Comparison of ENCODE assay signal across 19 mouse cellular contexts in genomic region chr2:21202754-21203153, GRCm38 (mm10). TPM values are rescaled to one million over a fixed set of nuclear protein-coding genes. Genes with fewer than 3 reads are reported as not detected.
DNase-seq lines count a peak whose midpoint lies in the region; ATAC-seq and TF ChIP-seq lines count a peak whose summit lies in the region.
"Had no signal": no experiment of that assay in that cellular context is flagged by ENCODE, and none has a peak within 500 bp of the region (broad histone marks: within the 10 kb centered on the region; RNA-seq: fewer than 3 reads in every experiment).

No protein-coding gene starts in this region.

- H3K4me1 ChIP-seq in heart, embryonic 10.5 days = no peaks in the 10 kb centered on the region
- H3K4me1 ChIP-seq in heart, postnatal 0 days (ENCODE audit: control insufficient read depth, insufficient read depth) = peaks cover 26% of the 10 kb centered on the region

- no peak overlapping the region for H3K4me2 ChIP-seq in heart, postnatal 0 days (ENCODE audit: low read depth, low read length)
- H3K4me2 ChIP-seq: embryonic facial prominence, embryonic 13.5 days; hindbrain, embryonic 14.5 days; limb, embryonic 12.5 days; liver, embryonic 15.5 days; midbrain, embryonic 12.5 days had no signal

- H3K9me3 ChIP-seq in heart, embryonic 10.5 days = no peaks in the 10 kb centered on the region
- H3K9me3 ChIP-seq in heart, postnatal 0 days (replicated peaks; ENCODE audit: control insufficient read depth, low read length) = no peaks in the 10 kb centered on the region
- H3K9me3 ChIP-seq: embryonic facial prominence, embryonic 13.5 days; forebrain, embryonic 10.5 days; limb, embryonic 12.5 days; liver, embryonic 15.5 days; midbrain, embryonic 12.5 days had no signal

- H3K9ac ChIP-seq in heart, postnatal 0 days (replicated peaks; ENCODE audit: low read depth, low read length) = no peak overlapping the region
- H3K9ac ChIP-seq: embryonic facial prominence, embryonic 13.5 days; hindbrain, embryonic 14.5 days; limb, embryonic 12.5 days; liver, embryonic 15.5 days; midbrain, embryonic 12.5 days had no signal

- DNase-seq in heart, adult 18-20 months = peak; percentile 57 to 64
- DNase-seq in heart, embryonic 10.5 days (ENCODE audit: low spot score) = no peak
- peak; percentile 17 for DNase-seq in right cerebral cortex, adult 18-20 months
- DNase-seq in right cerebral cortex, postnatal 14 days = no peak
- peak; percentile 79 for DNase-seq in heart, postnatal 0 days (ENCODE audit: low spot score)
- DNase-seq in gastrocnemius, postnatal 4 days (ENCODE audit: low spot score in 2 of 2) = no peak
- DNase-seq in frontal cortex, postnatal 10 days (ENCODE audit: low spot score in 2 of 2) = no peak
- DNase-seq: adrenal gland, postnatal 25 days; kidney, adult 11 months; kidney, postnatal 14 days; lung, postnatal 14 days; thymus, postnatal 36 days had no signal

- H3K27me3 ChIP-seq in heart, embryonic 10.5 days (ENCODE audit: insufficient read depth, poor library complexity, severe bottlenecking) = no peaks in the 10 kb centered on the region
- no peaks in the 10 kb centered on the region for H3K27me3 ChIP-seq in heart, postnatal 0 days (ENCODE audit: control insufficient read depth, insufficient read depth, low read length)
- H3K27me3 ChIP-seq: embryonic facial prominence, embryonic 13.5 days; limb, embryonic 12.5 days; liver, embryonic 15.5 days; midbrain, embryonic 12.5 days had no signal

- no peak overlapping the region for H3K4me3 ChIP-seq in heart, embryonic 10.5 days
- no peak overlapping the region for H3K4me3 ChIP-seq in heart, postnatal 0 days (ENCODE audit: low read depth, low read length)
- H3K4me3 ChIP-seq: embryonic facial prominence, embryonic 13.5 days; forebrain, embryonic 10.5 days; limb, embryonic 12.5 days; liver, embryonic 15.5 days; midbrain, embryonic 12.5 days had no signal

- H3K27ac ChIP-seq in heart, embryonic 10.5 days = no peak overlapping the region
- peak overlapping the region; percentile 20; the same call in 1 of the 2 replicates for H3K27ac ChIP-seq in heart, postnatal 0 days (ENCODE audit: low read depth)
- H3K27ac ChIP-seq: embryonic facial prominence, embryonic 13.5 days; forebrain, embryonic 10.5 days; hindbrain, embryonic 14.5 days; limb, embryonic 12.5 days; liver, embryonic 15.5 days; midbrain, embryonic 12.5 days; stomach, postnatal 0 days had no signal

- ATAC-seq in heart, postnatal 0 days (ENCODE audit: insufficient read depth, low read depth) = no peak

- no peaks in the 10 kb centered on the region for H3K36me3 ChIP-seq in heart, embryonic 10.5 days
- no peaks in the 10 kb centered on the region for H3K36me3 ChIP-seq in heart, postnatal 0 days (replicated peaks; ENCODE audit: control insufficient read depth, insufficient read depth, low read length)
- H3K36me3 ChIP-seq: embryonic facial prominence, embryonic 13.5 days; forebrain, embryonic 10.5 days; limb, embryonic 12.5 days; liver, embryonic 15.5 days; midbrain, embryonic 12.5 days had no signal

- WGBS in heart, embryonic 10.5 days = 73% methylated on average over 2 of the region's 2 CpGs
- WGBS in heart, postnatal 0 days = 26% methylated on average over 2 of the region's 2 CpGs

- no peak for TF ChIP-seq CTCF in heart, postnatal 0 days (IDR thresholded peaks at IDR 0.05; ENCODE audit: low read depth)

- no peak for TF ChIP-seq EP300 in heart, postnatal 0 days (IDR thresholded peaks at IDR 0.05; ENCODE audit: low read depth)

RNA-seq across cellular contexts. Expression of gene Enkur, which starts 2.4 kb away (rescaled TPM):
- total RNA-seq in heart, adult 18-20 months (2021) = under 1 TPM; 0.37 to 0.87 TPM
- 2.3 and 2.9 TPM in 2 replicates for polyA plus RNA-seq in heart, embryonic 10.5 days (2016; fragmentation: Nextera tagmentation; extraction: Ambion mirVana)
- total RNA-seq in heart, postnatal 0 days (2014; rRNA removed; ENCODE audit: low replicate concordance) = 1.1 TPM in 1 of 2 replicates, not detected in the other
- polyA plus RNA-seq in heart, postnatal 0 days (2015; fragmentation: Nextera tagmentation; extraction: Ambion mirVana) = 3.8 and 4.8 TPM in 2 replicates
- 1 to 10 TPM; 6.5 to 7.9 TPM for total RNA-seq in gastrocnemius, postnatal 4 days (2021)
- polyA plus RNA-seq: limb, embryonic 12.5 days; liver, embryonic 15.5 days had no signal

RNA-seq across cellular contexts. Expression of gene Thnsl1, which starts 2.8 kb away (rescaled TPM):
- 1 to 10 TPM; 7.5 to 8.8 TPM for total RNA-seq in heart, adult 18-20 months (2021)
- polyA plus RNA-seq in heart, embryonic 10.5 days (2016; fragmentation: Nextera tagmentation; extraction: Ambion mirVana) = 9.1 and 9.2 TPM in 2 replicates
- total RNA-seq in heart, postnatal 0 days (2014; rRNA removed; ENCODE audit: low replicate concordance) = 2.7 and 5.8 TPM in 2 replicates
- polyA plus RNA-seq in heart, postnatal 0 days (2015; fragmentation: Nextera tagmentation; extraction: Ambion mirVana) = 5.7 and 6.1 TPM in 2 replicates
- total RNA-seq in gastrocnemius, postnatal 4 days (2021) = 1 to 10 TPM; 4.5 to 5.7 TPM

Comparison
In these comparisons a context has a peak if more than half of its experiments do, and no peak if none do; other contexts are left out.
1. DNase-seq: peak in heart, adult 18-20 months (2 of 2), right cerebral cortex, adult 18-20 months (single experiment) and heart, postnatal 0 days (single experiment); none in heart, embryonic 10.5 days (single experiment), right cerebral cortex, postnatal 14 days (single experiment), gastrocnemius, postnatal 4 days (0 of 2) and frontal cortex, postnatal 10 days (0 of 2).